Mouse (Mus musculus) MEL (cell line): ENCODE measurements at regions not wholly inside any gene's neighbourhood (a gene's known extent, or its start where the extent isn't known, plus 50 kb on each side); places are given as distances from the start of the nearest gene placed in this dataset.

Experiments
- DNase-seq: peaks from one replicate; pipeline ENCODE4 v3.0.0; 2011; ENCODE audit warnings: low read depth, low spot score
- H3K27ac ChIP-seq: 2 replicates; pipeline ENCODE4 v1.5.1; 2012; ENCODE audit warnings: low read depth, mild to moderate bottlenecking, control low read depth, low read length, moderate library complexity; ENCODE audit not compliant: control insufficient read depth
- H3K27me3 ChIP-seq, 2 experiments: fragments of 150-350 bp in 1 of 2; sonication (generic) in 1 of 2; 2 replicates each; pipeline ENCODE4 v1.6.1; 2012; ENCODE audit warnings: low read length in 2 of 2, mild to moderate bottlenecking in 2 of 2, improper control_type of control experiment in 1 of 2, moderate library complexity in 1 of 2; ENCODE audit not compliant: insufficient read depth in 2 of 2, control insufficient read depth in 1 of 2
- H3K36me3 ChIP-seq, 2 experiments: 2 replicates each; pipeline ENCODE4 v1.6.1; 2012 to 2014; ENCODE audit warnings: low read length in 2 of 2, improper control_type of control experiment in 1 of 2, inconsistent platforms in 1 of 2, mild to moderate bottlenecking in 1 of 2; ENCODE audit not compliant: insufficient read depth in 2 of 2, control insufficient read depth in 1 of 2
- H3K4me1 ChIP-seq, 2 experiments: fragments of 150-350 bp in 1 of 2; sonication (generic) in 1 of 2; 2 replicates each; pipeline ENCODE4 v1.6.1; 2012; ENCODE audit warnings: low read length in 2 of 2, improper control_type of control experiment in 1 of 2, mild to moderate bottlenecking in 1 of 2; ENCODE audit not compliant: insufficient read depth in 2 of 2, control insufficient read depth in 1 of 2
- H3K4me3 ChIP-seq, 2 experiments: fragments of 150-350 bp in 1 of 2; sonication (generic) in 1 of 2; 2 replicates each; pipeline ENCODE4 v1.5.1; 2012; ENCODE audit warnings: low read depth in 2 of 2, low read length in 2 of 2, mild to moderate bottlenecking in 2 of 2, moderate library complexity in 2 of 2, control low read depth in 1 of 2, improper control_type of control experiment in 1 of 2; ENCODE audit not compliant: control insufficient read depth in 1 of 2, insufficient read depth in 1 of 2
- H3K79me2 ChIP-seq: 2 replicates; pipeline ENCODE4 v1.6.1; 2012; ENCODE audit warnings: mild to moderate bottlenecking, low read length, moderate library complexity; ENCODE audit not compliant: control insufficient read depth, poor library complexity, insufficient read depth
- H3K9ac ChIP-seq: 2 replicates; pipeline ENCODE4 v1.6.1; 2012; ENCODE audit warnings: low read depth, mild to moderate bottlenecking, control low read depth, low read length, moderate library complexity; ENCODE audit not compliant: control insufficient read depth, poor library complexity, severe bottlenecking
- H3K9me3 ChIP-seq: fragments of 150-350 bp; sonication (generic); replicated peaks from 2 replicates; pipeline ENCODE4 v1.6.1; 2012; ENCODE audit warnings: mild to moderate bottlenecking, low read length, improper control_type of control experiment, moderate library complexity; ENCODE audit not compliant: insufficient read depth
- CHD1 ChIP-seq: IDR thresholded peaks from 2 replicates; pipeline ENCODE4 v1.6.1; 2012; ENCODE audit warnings: low read depth, mild to moderate bottlenecking, inconsistent platforms, low read length, improper control_type of control experiment
- ELF1 ChIP-seq: IDR thresholded peaks from 2 replicates; pipeline ENCODE4 v1.6.1; 2014; ENCODE audit warnings: low read depth, mild to moderate bottlenecking, inconsistent platforms, low read length, improper control_type of control experiment, moderate library complexity
- EP300 ChIP-seq, 2 experiments: IDR thresholded peaks; 2 replicates each; pipeline ENCODE4 v1.6.1; 2011; ENCODE audit warnings: improper control_type of control experiment in 2 of 2, low read length in 2 of 2, low read depth in 1 of 2, mild to moderate bottlenecking in 1 of 2
- ETS1 ChIP-seq: IDR thresholded peaks from 2 replicates; pipeline ENCODE4 v1.6.1; 2012; ENCODE audit warnings: low read depth, mild to moderate bottlenecking, inconsistent platforms, low read length, improper control_type of control experiment, moderate library complexity
- GABPA ChIP-seq: IDR thresholded peaks from 2 replicates; pipeline ENCODE4 v1.6.1; 2012; ENCODE audit warnings: low read depth, mild to moderate bottlenecking, inconsistent platforms, low read length, improper control_type of control experiment, moderate library complexity
- GATA1 ChIP-seq: IDR thresholded peaks from 2 replicates; pipeline ENCODE4 v1.6.1; 2011; ENCODE audit warnings: low read depth, low read length, improper control_type of control experiment
- MAX ChIP-seq: IDR thresholded peaks from 2 replicates; pipeline ENCODE4 v1.6.1; 2011; ENCODE audit warnings: low read length, improper control_type of control experiment
- MAZ ChIP-seq: IDR thresholded peaks from 2 replicates; pipeline ENCODE4 v1.6.1; 2012; ENCODE audit warnings: low read depth, mild to moderate bottlenecking, inconsistent platforms, low read length, improper control_type of control experiment
- MYB ChIP-seq: IDR thresholded peaks from 2 replicates; pipeline ENCODE4 v1.6.1; 2011; ENCODE audit warnings: mild to moderate bottlenecking, low read depth, low read length, improper control_type of control experiment
- NRF1 ChIP-seq: IDR thresholded peaks from 2 replicates; pipeline ENCODE4 v1.6.1; 2014; ENCODE audit warnings: low read depth, mild to moderate bottlenecking, inconsistent platforms, low read length, improper control_type of control experiment, moderate library complexity; ENCODE audit not compliant: poor library complexity, insufficient read depth, severe bottlenecking
- RAD21 ChIP-seq: IDR thresholded peaks from 2 replicates; pipeline ENCODE4 v1.6.1; 2011; ENCODE audit warnings: mild to moderate bottlenecking, low read depth, low read length, improper control_type of control experiment
- TAL1 ChIP-seq: IDR thresholded peaks from 2 replicates; pipeline ENCODE4 v1.6.1; 2012; ENCODE audit warnings: mild to moderate bottlenecking, inconsistent platforms, low read length, moderate library complexity, mixed read lengths
- TCF12 ChIP-seq: IDR thresholded peaks from 2 replicates; pipeline ENCODE4 v1.6.1; 2014; ENCODE audit warnings: low read depth, mild to moderate bottlenecking, inconsistent platforms, low read length, improper control_type of control experiment, moderate library complexity
- USF1 ChIP-seq: IDR thresholded peaks from 2 replicates; pipeline ENCODE4 v1.6.1; 2014; ENCODE audit warnings: low read depth, mild to moderate bottlenecking, inconsistent platforms, low read length, improper control_type of control experiment, moderate library complexity
- USF2 ChIP-seq, 2 experiments: IDR thresholded peaks; 2 replicates each; pipeline ENCODE4 v1.6.1; 2011 to 2012; ENCODE audit warnings: improper control_type of control experiment in 2 of 2, low read length in 2 of 2, borderline replicate concordance in 1 of 2, inconsistent platforms in 1 of 2, low read depth in 1 of 2, mild to moderate bottlenecking in 1 of 2; ENCODE audit not compliant: insufficient read depth in 1 of 2
- ZC3H11A ChIP-seq: IDR thresholded peaks from 2 replicates; pipeline ENCODE4 v1.6.1; 2012; ENCODE audit warnings: low read depth, mild to moderate bottlenecking, inconsistent platforms, low read length, improper control_type of control experiment
- ZKSCAN1 ChIP-seq: IDR thresholded peaks from 2 replicates; pipeline ENCODE4 v1.6.1; 2012; ENCODE audit warnings: low read depth, mild to moderate bottlenecking, inconsistent platforms, low read length, improper control_type of control experiment, moderate library complexity
- ZMIZ1 ChIP-seq: IDR thresholded peaks from 2 replicates; pipeline ENCODE4 v1.6.1; 2012; ENCODE audit warnings: low read depth, mild to moderate bottlenecking, inconsistent platforms, low read length, improper control_type of control experiment, moderate library complexity
- ZNF384 ChIP-seq: IDR thresholded peaks from 2 replicates; pipeline ENCODE4 v1.6.1; 2012; ENCODE audit warnings: low read depth, mild to moderate bottlenecking, inconsistent platforms, low read length, improper control_type of control experiment

GRCm38 (mm10) chr16:78877941-78878340, 52.8 kb upstream of the Chodl start:
- H3K79me2 ChIP-seq = no peaks in the 10 kb centered on the region
- H3K27ac ChIP-seq = no peak overlapping the region
- H3K4me3 ChIP-seq = no peak overlapping the region
- H3K4me1 ChIP-seq = no peaks in the 10 kb centered on the region
- no peaks in the 10 kb centered on the region for H3K9me3 ChIP-seq
- TF ChIP-seq MYB = no peak
- TF ChIP-seq ZKSCAN1 = no peak
- no peak for TF ChIP-seq TAL1
- no peak for TF ChIP-seq ZNF384
- TF ChIP-seq ELF1 = no peak
- TF ChIP-seq GATA1 = no peak
- TF ChIP-seq USF2 (IDR thresholded peaks at IDR 0.05; ENCODE audit: borderline replicate concordance in 1 of 2, insufficient read depth in 1 of 2, low read depth in 1 of 2, low read length in 2 of 2) = no peak
- TF ChIP-seq RAD21 = no peak
- no peak for TF ChIP-seq MAZ
- no peak for TF ChIP-seq CHD1
- no peak for TF ChIP-seq TCF12
- TF ChIP-seq MAX = no peak
- no peak for TF ChIP-seq ETS1
- no peak for TF ChIP-seq USF1
- no peak for TF ChIP-seq NRF1
- TF ChIP-seq, all 39 proteins: peak for 0
- Histone ChIP-seq H3K9ac (no peak overlapping the region), H3K27me3 (no peaks in the 10 kb centered on the region), H3K36me3 (no peaks in the 10 kb centered on the region)
- DNase-seq = peak; percentile 75

GRCm38 (mm10) chr16:78859006-78859405, 71.7 kb upstream of the Chodl start:
- no peaks in the 10 kb centered on the region for H3K4me1 ChIP-seq
- no peak overlapping the region for H3K9ac ChIP-seq
- no peak for TF ChIP-seq GABPA
- no peak for TF ChIP-seq GATA1
- TF ChIP-seq ZMIZ1 = no peak
- TF ChIP-seq ZC3H11A = no peak
- TF ChIP-seq EP300 (IDR thresholded peaks at IDR 0.05; ENCODE audit: low read depth in 1 of 2, low read length in 2 of 2) = no peak
- H3K9me3 ChIP-seq = no peaks in the 10 kb centered on the region
- H3K27me3 ChIP-seq = no peaks in the 10 kb centered on the region
- no peak overlapping the region for H3K27ac ChIP-seq
- no peak overlapping the region for H3K4me3 ChIP-seq
- H3K79me2 ChIP-seq = no peaks in the 10 kb centered on the region
- H3K36me3 ChIP-seq = no peaks in the 10 kb centered on the region
- no peak for DNase-seq
